Mouse (Mus musculus): Measurements from ENCODE around the gene Shc3. TPM values are rescaled to one million over a fixed set of nuclear protein-coding genes. Genes with fewer than 3 reads are reported as not detected.

Shc3 gene
- polyA plus RNA-seq, 1 experiment: 17.4 TPM

- no peak for TF ChIP-seq POLR2A (IDR thresholded peaks at IDR 0.05; ENCODE audit: borderline replicate concordance, extremely low read depth, insufficient read depth, insufficient read length, poor library complexity, severe bottlenecking)
- TF ChIP-seq CTCF (IDR thresholded peaks at IDR 0.05; ENCODE audit: borderline replicate concordance, extremely low read depth, insufficient read depth, insufficient read length): no peak
- DNase-seq (ENCODE audit: low read depth): no peak
These were observed 50.3 kb downstream of the Shc3 start for GRCm38 (mm10) chr13:51518880-51519279.

GRCm38 (mm10) chr13:51517943-51518342 lies 51.3 kb downstream of the Shc3 start:
- no peak for TF ChIP-seq POLR2A (IDR thresholded peaks at IDR 0.05; ENCODE audit: borderline replicate concordance, extremely low read depth, insufficient read depth, insufficient read length, poor library complexity, severe bottlenecking)
- no peak for TF ChIP-seq CTCF (IDR thresholded peaks at IDR 0.05; ENCODE audit: borderline replicate concordance, extremely low read depth, insufficient read depth, insufficient read length)
- DNase-seq (ENCODE audit: low read depth): no peak

- TF ChIP-seq CTCF (IDR thresholded peaks at IDR 0.05; ENCODE audit: borderline replicate concordance, extremely low read depth, insufficient read depth, insufficient read length) (no peak), POLR2A (IDR thresholded peaks at IDR 0.05; ENCODE audit: borderline replicate concordance, extremely low read depth, insufficient read depth, insufficient read length, poor library complexity, severe bottlenecking) (no peak)
These were observed 60.4 kb downstream of the Shc3 start for GRCm38 (mm10) chr13:51508836-51509235.

GRCm38 (mm10) chr13:51505711-51506110 lies 63.5 kb downstream of the Shc3 start:
- TF ChIP-seq POLR2A (IDR thresholded peaks at IDR 0.05; ENCODE audit: borderline replicate concordance, extremely low read depth, insufficient read depth, insufficient read length, poor library complexity, severe bottlenecking): no peak
- no peak for DNase-seq (ENCODE audit: low read depth)

More at GRCm38 (mm10) chr13:51508836-51509235, 60.4 kb downstream of the Shc3 start:
- no peak for DNase-seq (ENCODE audit: low read depth)

- TF ChIP-seq POLR2A (IDR thresholded peaks at IDR 0.05; ENCODE audit: borderline replicate concordance, extremely low read depth, insufficient read depth, insufficient read length, poor library complexity, severe bottlenecking): no peak
- no peak for TF ChIP-seq CTCF (IDR thresholded peaks at IDR 0.05; ENCODE audit: borderline replicate concordance, extremely low read depth, insufficient read depth, insufficient read length)
- DNase-seq (ENCODE audit: low read depth): no peak
These were observed 69.5 kb downstream of the Shc3 start for GRCm38 (mm10) chr13:51499769-51500168.

- DNase-seq (ENCODE audit: low read depth): no peak
- TF ChIP-seq POLR2A (IDR thresholded peaks at IDR 0.05; ENCODE audit: borderline replicate concordance, extremely low read depth, insufficient read depth, insufficient read length, poor library complexity, severe bottlenecking) (no peak), CTCF (IDR thresholded peaks at IDR 0.05; ENCODE audit: borderline replicate concordance, extremely low read depth, insufficient read depth, insufficient read length) (no peak)
These were observed 75.5 kb downstream of the Shc3 start for GRCm38 (mm10) chr13:51493676-51494075.

GRCm38 (mm10) chr13:51491649-51492435 lies 77.4 kb downstream of the Shc3 start:
- no peak for TF ChIP-seq POLR2A (IDR thresholded peaks at IDR 0.05; ENCODE audit: borderline replicate concordance, extremely low read depth, insufficient read depth, insufficient read length, poor library complexity, severe bottlenecking)
- TF ChIP-seq CTCF (IDR thresholded peaks at IDR 0.05; ENCODE audit: borderline replicate concordance, extremely low read depth, insufficient read depth, insufficient read length): no peak

GRCm38 (mm10) chr13:51490195-51490594 lies 79.0 kb downstream of the Shc3 start:
- DNase-seq (ENCODE audit: low read depth): no peak
- TF ChIP-seq POLR2A (IDR thresholded peaks at IDR 0.05; ENCODE audit: borderline replicate concordance, extremely low read depth, insufficient read depth, insufficient read length, poor library complexity, severe bottlenecking) (no peak), CTCF (IDR thresholded peaks at IDR 0.05; ENCODE audit: borderline replicate concordance, extremely low read depth, insufficient read depth, insufficient read length) (no peak)

More at GRCm38 (mm10) chr13:51491649-51492435, 77.4 kb downstream of the Shc3 start:
- DNase-seq (ENCODE audit: low read depth): no peak

GRCm38 (mm10) chr13:51488945-51489344 lies 80.3 kb downstream of the Shc3 start:
- TF ChIP-seq POLR2A (IDR thresholded peaks at IDR 0.05; ENCODE audit: borderline replicate concordance, extremely low read depth, insufficient read depth, insufficient read length, poor library complexity, severe bottlenecking): no peak
- TF ChIP-seq CTCF (IDR thresholded peaks at IDR 0.05; ENCODE audit: borderline replicate concordance, extremely low read depth, insufficient read depth, insufficient read length): no peak
- DNase-seq (ENCODE audit: low read depth): no peak

GRCm38 (mm10) chr13:51485291-51485690 lies 83.9 kb downstream of the Shc3 start:
- DNase-seq (ENCODE audit: low read depth): no peak
- no peak for TF ChIP-seq CTCF (IDR thresholded peaks at IDR 0.05; ENCODE audit: borderline replicate concordance, extremely low read depth, insufficient read depth, insufficient read length)

GRCm38 (mm10) chr13:51482786-51483185 lies 86.4 kb downstream of the Shc3 start:
- no peak for DNase-seq (ENCODE audit: low read depth)
- TF ChIP-seq POLR2A (IDR thresholded peaks at IDR 0.05; ENCODE audit: borderline replicate concordance, extremely low read depth, insufficient read depth, insufficient read length, poor library complexity, severe bottlenecking) (no peak), CTCF (IDR thresholded peaks at IDR 0.05; ENCODE audit: borderline replicate concordance, extremely low read depth, insufficient read depth, insufficient read length) (no peak)

GRCm38 (mm10) chr13:51480341-51481011 lies 88.7 kb downstream of the Shc3 start:
- TF ChIP-seq POLR2A (IDR thresholded peaks at IDR 0.05; ENCODE audit: borderline replicate concordance, extremely low read depth, insufficient read depth, insufficient read length, poor library complexity, severe bottlenecking): no peak
- no peak for TF ChIP-seq CTCF (IDR thresholded peaks at IDR 0.05; ENCODE audit: borderline replicate concordance, extremely low read depth, insufficient read depth, insufficient read length)
- DNase-seq (ENCODE audit: low read depth): no peak
